Mouse (Mus musculus): ENCODE results near the gene Mtmr12.

GRCm38 (mm10) chr15:12203512-12204318 is 1.1 kb upstream of the Mtmr12 start:
- TF ChIP-seq CTCF (IDR thresholded peaks at IDR 0.05) (no peak), POLR2A (IDR thresholded peaks at IDR 0.05; ENCODE audit: insufficient read depth, low read depth, low read length) (no peak), EP300 (IDR thresholded peaks at IDR 0.05; ENCODE audit: insufficient read depth, low read depth, low read length) (no peak)
